Mouse (Mus musculus) hindbrain, embryonic 15.5 days (tissue): ENCODE measurements around the gene Gm7942. TPM values are rescaled to one million over a fixed set of nuclear protein-coding genes. Genes with fewer than 3 reads are reported as not detected.
"Not testable (repeated sequence)": the region's sequence is repeated elsewhere in the genome, so short reads cannot be mapped to it uniquely, and the experiment has no call there.

Experiments used
- ATAC-seq: fragments of 200-750 bp; cut with Nextera tagmentation; 2 replicates; pipeline ENCODE4 v1.8.0; 2017; ENCODE audit warnings: low read depth, moderate number of reproducible peaks, moderate TSS enrichment; ENCODE audit not compliant: low FRiP score
- H3K27ac ChIP-seq: fragments of 300-500 bp; sonication (generic); replicated peaks from 2 replicates; pipeline ENCODE4 v1.5.1; 2015; ENCODE audit warnings: mild to moderate bottlenecking, inconsistent platforms
- H3K27me3 ChIP-seq: fragments of 300-500 bp; sonication (generic); 2 replicates; pipeline ENCODE4 v1.6.1; 2015; ENCODE audit warnings: control low read depth, inconsistent platforms
- H3K36me3 ChIP-seq: fragments of 300-500 bp; sonication (generic); 2 replicates; pipeline ENCODE4 v1.6.1; 2015; ENCODE audit warnings: control low read depth, inconsistent platforms
- H3K4me1 ChIP-seq: fragments of 300-500 bp; sonication (generic); replicated peaks from 2 replicates; pipeline ENCODE4 v1.6.1; 2015; ENCODE audit warnings: control low read depth, inconsistent platforms
- H3K4me2 ChIP-seq: fragments of 300-500 bp; sonication (generic); 2 replicates; pipeline ENCODE4 v1.6.1; 2015; ENCODE audit warnings: moderate library complexity, mild to moderate bottlenecking, inconsistent platforms
- H3K4me3 ChIP-seq: fragments of 300-500 bp; sonication (generic); 2 replicates; pipeline ENCODE4 v1.5.1; 2015; ENCODE audit warnings: mild to moderate bottlenecking, inconsistent platforms
- H3K9ac ChIP-seq: fragments of 300-500 bp; sonication (generic); 2 replicates; pipeline ENCODE4 v1.6.1; 2015; ENCODE audit warnings: inconsistent platforms
- H3K9me3 ChIP-seq: fragments of 300-500 bp; sonication (generic); 2 replicates; pipeline ENCODE4 v1.6.1; 2016; ENCODE audit warnings: control low read depth, inconsistent platforms
- WGBS: fragments of 180-500 bp; shearing (Covaris S2); methylation state at CpG from one replicate; pipeline ENCODE4 v1.1.7; 2015; 5-methylcytosine and 5-hydroxymethylcytosine counted together
- polyA plus RNA-seq: library from polyadenylated mRNA; unstranded; fragments of >200 nt; fragmentation: Nextera tagmentation; extraction: Ambion mirVana; gene quantifications from 2 replicates; pipeline ENCODE4 v1.2.1, GENCODE M21; 2015

Gene Gm7942
- not detected in 2 replicates for polyA plus RNA-seq

- not testable (repeated sequence) for H3K4me3 ChIP-seq, H3K9ac ChIP-seq, H3K4me2 ChIP-seq, H3K27me3 ChIP-seq, H3K36me3 ChIP-seq, H3K27ac ChIP-seq, ATAC-seq, H3K4me1 ChIP-seq, H3K9me3 ChIP-seq
- no CpG with 5 or more reads among the region's 3 CpGs for whole genome bisulfite sequencing
Observed at GRCm38 (mm10) chr5:95106638-95107037, at the start of gene Gm7942. Gm7942 (plus strand) TSS chr5:95106938.

Other genes starting within 250 kb of the Gm7942 start
- gene Gm3183, start 241.5 kb upstream of the Gm7942 start, polyA plus RNA-seq = not detected in 2 replicates
- gene Gm6367, start 118.3 kb upstream of the Gm7942 start, polyA plus RNA-seq = not detected in 2 replicates
- gene Gm16513, start 75.7 kb downstream of the Gm7942 start, polyA plus RNA-seq = not detected in 2 replicates
- not detected in 2 replicates for gene Gm10424, start 165.8 kb downstream of the Gm7942 start, polyA plus RNA-seq
- gene Gm3259, start 199.0 kb downstream of the Gm7942 start, polyA plus RNA-seq = not detected in 2 replicates